Mouse (Mus musculus) thymus, adult 2 months (tissue): ENCODE results near the gene Olfr1423.
"Not testable (repeated sequence)": the region's sequence is repeated elsewhere in the genome, so short reads cannot be mapped to it uniquely, and the experiment has no call there.

Source experiments
- CTCF ChIP-seq: fragments of 200-500 bp; IDR thresholded peaks from 2 replicates; pipeline ENCODE4 v1.5.1; 2012; ENCODE audit warnings: mild to moderate bottlenecking, control low read depth, low read length, moderate library complexity, borderline replicate concordance; ENCODE audit not compliant: control insufficient read depth, poor library complexity, insufficient read depth; ENCODE audit errors: extremely low read depth
- POLR2A ChIP-seq: fragments of 200-500 bp; IDR thresholded peaks from 2 replicates; pipeline ENCODE4 v1.6.1; 2012; ENCODE audit warnings: mild to moderate bottlenecking, low read length, control low read depth, moderate library complexity; ENCODE audit not compliant: control insufficient read depth, poor library complexity, insufficient read depth; ENCODE audit errors: extremely low read depth

DNA sequence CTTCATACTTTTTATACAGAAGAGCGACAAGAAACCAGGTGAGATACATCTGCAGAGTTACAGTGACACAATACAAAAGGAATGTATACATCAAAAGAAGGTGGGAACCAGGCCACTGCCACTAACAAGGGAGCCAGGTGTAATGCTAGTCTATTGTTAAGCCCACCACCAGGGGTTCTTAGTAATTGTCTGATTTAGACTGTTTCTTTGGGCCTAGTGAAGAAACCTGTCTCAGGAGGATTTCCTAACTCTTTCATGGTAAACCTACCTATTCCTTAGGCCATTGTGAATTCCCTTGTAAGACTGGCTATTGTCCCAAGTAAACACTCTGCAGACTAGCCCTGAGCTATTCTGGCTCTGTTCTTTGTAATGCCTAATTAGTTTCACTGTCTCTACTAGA lies 28.4 kb upstream of the Olfr1423 start:
- TF ChIP-seq CTCF, POLR2A: not testable (repeated sequence)
